Mouse (Mus musculus) stomach, embryonic 14.5 days (tissue): ENCODE measurements around the gene Ppargc1a. TPM values are rescaled to one million over a fixed set of nuclear protein-coding genes. Genes with fewer than 3 reads are reported as not detected.

ENCODE experiments used
- ATAC-seq: fragments of 200-750 bp; cut with Nextera tagmentation; 2 replicates; pipeline ENCODE4 v1.8.0; 2017; ENCODE audit warnings: low read depth, moderate TSS enrichment; ENCODE audit not compliant: insufficient number of reproducible peaks, insufficient read depth, low FRiP score
- H3K27ac ChIP-seq: fragments of 300-500 bp; sonication (generic); 2 replicates; pipeline ENCODE4 v1.5.1; 2014; ENCODE audit warnings: mild to moderate bottlenecking, low read length, moderate library complexity, mixed read lengths
- H3K27me3 ChIP-seq: fragments of 300-500 bp; sonication (generic); 2 replicates; pipeline ENCODE4 v1.6.1; 2014; ENCODE audit warnings: low read length, control low read depth, mixed read lengths; ENCODE audit not compliant: control insufficient read depth, insufficient read depth
- H3K36me3 ChIP-seq: fragments of 300-500 bp; sonication (generic); 2 replicates; pipeline ENCODE4 v1.6.1; 2014; ENCODE audit warnings: mild to moderate bottlenecking, control low read depth, low read length, moderate library complexity, mixed read lengths; ENCODE audit not compliant: control insufficient read depth, insufficient read depth
- H3K4me1 ChIP-seq: fragments of 300-500 bp; sonication (generic); 2 replicates; pipeline ENCODE4 v1.6.1; 2014; ENCODE audit warnings: low read length, control low read depth, mixed read lengths; ENCODE audit not compliant: control insufficient read depth, insufficient read depth
- H3K4me2 ChIP-seq: fragments of 300-500 bp; sonication (generic); replicated peaks from 2 replicates; pipeline ENCODE4 v1.6.1; 2014; ENCODE audit warnings: low read depth, low read length, control low read depth
- H3K4me3 ChIP-seq: fragments of 300-500 bp; sonication (generic); 2 replicates; pipeline ENCODE4 v1.5.1; 2014; ENCODE audit warnings: low read depth, low read length, control low read depth
- H3K9ac ChIP-seq: fragments of 300-500 bp; sonication (generic); replicated peaks from 2 replicates; pipeline ENCODE4 v1.6.1; 2014; ENCODE audit warnings: low read depth, mild to moderate bottlenecking, control low read depth, low read length, moderate library complexity, mixed read lengths
- H3K9me3 ChIP-seq: fragments of 300-500 bp; sonication (generic); 2 replicates; pipeline ENCODE4 v1.6.1; 2016; ENCODE audit warnings: low read depth, low read length, control low read depth; ENCODE audit not compliant: control insufficient read depth
- WGBS: fragments of 180-500 bp; shearing (Covaris S2); extraction: QIAGEN DNeasy Blood & Tissue Kit; methylation state at CpG from one replicate; pipeline ENCODE4 v1.1.7; 2014; 5-methylcytosine and 5-hydroxymethylcytosine counted together
- polyA plus RNA-seq: library from polyadenylated mRNA; unstranded; fragments of >200 nt; fragmentation: Nextera tagmentation; extraction: Ambion mirVana; gene quantifications from 2 replicates; pipeline ENCODE4 v1.2.1, GENCODE M21; 2014

Gene Ppargc1a
- polyA plus RNA-seq, 1 experiment from 2014 or later, result 6.1 TPM

GRCm38 (mm10) chr5:51410006-51410405 is 157.5 kb downstream of the Ppargc1a start:
- H3K27me3 ChIP-seq, result no peaks in the 10 kb centered on the region
- WGBS, result 57% methylated on average over 1 of the region's 1 CpGs
- H3K4me2 ChIP-seq, result no peak overlapping the region
- ATAC-seq, result no peak
- no peak overlapping the region for H3K27ac ChIP-seq
- H3K4me1 ChIP-seq, result no peaks in the 10 kb centered on the region
- H3K4me3 ChIP-seq, result no peak overlapping the region
- H3K9ac ChIP-seq, result no peak overlapping the region
- no peaks in the 10 kb centered on the region for H3K36me3 ChIP-seq
- H3K9me3 ChIP-seq, result no peaks in the 10 kb centered on the region

GRCm38 (mm10) chr5:51406406-51406805 is 161.1 kb downstream of the Ppargc1a start:
- no peak overlapping the region for H3K27ac ChIP-seq
- H3K27me3 ChIP-seq, result no peaks in the 10 kb centered on the region
- no peak overlapping the region for H3K4me2 ChIP-seq
- peak; percentile 46; the same call in 1 of the 2 replicates for ATAC-seq
- no peak overlapping the region for H3K4me3 ChIP-seq
- H3K4me1 ChIP-seq, result no peaks in the 10 kb centered on the region
- 62% methylated on average over 3 of the region's 3 CpGs for WGBS
- no peaks in the 10 kb centered on the region for H3K36me3 ChIP-seq
- H3K9ac ChIP-seq, result no peak overlapping the region
- H3K9me3 ChIP-seq, result no peaks in the 10 kb centered on the region
